Mouse (Mus musculus) cerebellum, postnatal 25 days (tissue): ENCODE data around the gene Gm11037.
A peak's percentile ranks its signal among the peaks of the same experiment; 100 is the strongest.

Experiments used
- DNase-seq, 2 experiments: peaks; one replicate each; pipeline ENCODE4 v3.0.0; 2021; ENCODE audit warnings: mixed read lengths in 2 of 2

Gm11037 gene

GRCm38 (mm10) chr2:131154036-131154435 is 20.7 kb downstream of the Gm11037 start:
- no peak for DNase-seq

DNA sequence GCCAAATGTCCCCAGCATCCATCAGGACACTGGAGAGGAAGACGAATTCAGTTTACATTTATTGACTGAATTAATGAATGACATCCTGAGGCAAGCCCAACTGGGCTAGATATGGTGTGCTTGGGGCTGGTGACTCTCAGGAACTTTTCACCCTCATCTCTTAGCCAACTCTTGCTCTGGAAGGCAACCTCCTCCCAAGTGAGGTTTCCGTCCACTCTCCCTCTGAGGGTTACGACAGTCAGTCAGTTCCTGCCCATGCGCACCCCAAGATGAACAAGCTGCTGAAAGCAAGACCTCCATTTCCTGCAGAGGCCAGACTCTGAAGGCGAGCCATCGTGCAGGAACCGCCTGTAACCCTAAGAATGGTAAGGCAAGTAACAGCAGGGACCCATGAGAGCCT is 23.7 kb downstream of the Gm11037 start:
- no peak for DNase-seq

DNA sequence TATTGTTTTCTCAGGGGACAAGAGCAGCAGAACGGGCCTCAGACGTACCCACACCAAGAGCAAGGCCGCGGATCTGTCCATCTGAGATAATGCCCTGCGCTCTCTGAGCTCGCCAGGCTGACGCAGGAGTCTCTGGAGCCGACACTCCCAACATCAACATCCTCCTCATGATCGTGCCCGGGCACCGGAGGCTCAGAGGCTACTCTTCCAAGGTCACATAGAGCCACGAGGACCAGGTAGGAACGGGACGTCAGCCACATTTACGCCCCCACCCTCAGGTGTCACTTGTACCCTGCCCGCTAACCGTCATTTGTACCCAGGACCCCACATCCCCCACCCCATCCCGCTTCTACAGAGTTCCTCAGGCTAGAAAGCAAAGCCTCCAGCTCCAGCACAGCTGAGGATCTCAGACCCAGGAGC is 26.2 kb downstream of the Gm11037 start:
- no peak for DNase-seq

DNA sequence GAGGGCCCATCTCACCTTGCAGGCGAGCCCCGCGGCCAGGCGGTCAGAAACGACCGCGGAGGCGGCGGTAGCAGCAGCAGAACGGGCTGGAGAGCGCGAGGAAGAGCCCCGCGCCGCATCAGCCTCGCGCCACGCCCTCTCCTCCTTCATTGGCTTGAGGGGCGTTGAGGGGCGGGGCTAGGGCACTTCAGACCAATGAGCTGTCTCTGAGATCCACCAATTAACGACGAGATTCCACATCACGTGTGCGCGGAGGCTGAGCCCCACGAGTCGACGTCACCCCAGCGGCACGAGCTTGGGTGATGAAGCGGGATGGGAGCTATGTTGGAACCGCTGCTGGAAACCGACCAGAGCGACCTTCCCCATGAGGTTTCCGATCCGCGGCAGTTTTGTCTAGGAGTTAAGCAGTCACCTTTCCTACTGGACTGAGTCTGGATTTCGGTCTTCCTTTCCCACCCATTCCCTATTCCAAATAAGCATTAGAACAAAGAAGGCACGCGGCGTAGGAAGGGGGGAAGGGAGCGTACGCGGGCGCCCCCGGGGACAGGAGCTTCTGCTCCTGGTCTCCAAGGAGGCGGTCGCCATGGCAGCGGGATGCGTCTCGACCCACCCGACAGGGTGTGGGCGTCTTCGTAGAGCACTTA is 26.8 kb downstream of the Gm11037 start, which contains the start of gene 1700037H04Rik:
Gene 1700037H04Rik (minus strand): TSS at position 144 of the 644 bp plus-strand sequence.
- peak; percentile 95 to 98 for DNase-seq

DNA sequence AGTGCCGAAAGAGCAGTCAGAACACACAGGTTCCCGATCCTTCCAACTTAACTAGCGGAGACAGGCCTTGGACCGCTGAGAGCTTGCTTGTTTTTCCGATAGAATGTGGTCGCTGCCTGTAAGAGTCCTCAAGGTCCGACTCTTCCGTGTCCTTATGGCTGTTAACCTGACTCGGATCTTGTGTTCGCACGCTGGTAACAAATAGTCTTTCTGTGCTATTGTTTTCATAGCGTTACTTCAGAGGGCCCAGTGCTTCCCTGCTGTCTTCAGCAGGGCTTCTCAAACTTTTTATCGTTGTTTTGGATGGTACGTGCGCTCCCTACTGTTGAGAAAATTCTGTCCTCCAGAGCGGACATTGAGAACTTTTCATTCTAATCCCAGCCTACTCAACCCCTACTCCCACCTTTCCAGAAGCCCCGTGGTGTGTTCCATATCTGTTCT is 27.4 kb downstream of the Gm11037 start:
- DNase-seq, result no peak

GRCm38 (mm10) chr2:131163924-131164323 is 30.6 kb downstream of the Gm11037 start:
- DNase-seq, result no peak

DNA sequence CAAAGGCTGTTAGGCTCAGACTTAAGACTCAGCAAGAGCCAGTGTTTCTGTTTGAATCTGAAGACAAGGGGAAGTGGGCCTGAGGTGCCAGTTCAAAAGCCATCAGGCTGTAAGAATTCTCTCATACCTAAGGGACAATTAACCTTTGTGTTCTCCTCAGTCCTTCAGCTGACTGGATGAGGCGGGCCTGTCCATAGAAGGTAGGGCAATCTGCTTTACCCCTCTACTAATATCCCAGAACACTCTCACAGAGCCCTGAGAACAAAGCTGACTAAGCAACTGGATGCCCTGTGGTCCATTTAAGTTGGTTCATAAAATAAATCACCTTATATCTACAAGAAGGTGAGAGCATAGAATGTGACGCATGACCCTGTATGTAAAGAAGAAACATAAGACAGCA is 32.9 kb downstream of the Gm11037 start:
- no peak for DNase-seq

GRCm38 (mm10) chr2:131167984-131168383 is 34.7 kb downstream of the Gm11037 start:
- no peak for DNase-seq

DNA sequence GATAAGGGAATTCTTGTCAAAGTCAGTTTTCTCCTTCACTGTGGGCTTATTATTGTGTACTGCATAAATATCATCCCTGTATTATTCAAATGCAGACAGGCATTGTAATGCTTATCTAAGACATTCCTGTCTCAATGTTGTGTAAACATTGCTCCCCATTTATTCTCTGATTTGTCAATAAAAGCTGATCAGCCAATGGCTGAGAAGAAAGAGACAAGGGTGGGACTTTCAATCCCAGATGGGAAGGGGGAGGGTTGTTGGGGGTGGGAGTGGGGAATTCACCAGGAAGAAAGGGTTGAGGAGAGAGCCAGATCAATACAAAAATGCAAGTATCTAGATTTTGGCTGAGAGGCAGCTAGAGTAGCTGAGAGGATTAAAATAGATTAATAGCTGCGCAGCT is 35.6 kb downstream of the Gm11037 start:
- DNase-seq, result no peak

GRCm38 (mm10) chr2:131170936-131171335 is 37.6 kb downstream of the Gm11037 start:
- no peak for DNase-seq

DNA sequence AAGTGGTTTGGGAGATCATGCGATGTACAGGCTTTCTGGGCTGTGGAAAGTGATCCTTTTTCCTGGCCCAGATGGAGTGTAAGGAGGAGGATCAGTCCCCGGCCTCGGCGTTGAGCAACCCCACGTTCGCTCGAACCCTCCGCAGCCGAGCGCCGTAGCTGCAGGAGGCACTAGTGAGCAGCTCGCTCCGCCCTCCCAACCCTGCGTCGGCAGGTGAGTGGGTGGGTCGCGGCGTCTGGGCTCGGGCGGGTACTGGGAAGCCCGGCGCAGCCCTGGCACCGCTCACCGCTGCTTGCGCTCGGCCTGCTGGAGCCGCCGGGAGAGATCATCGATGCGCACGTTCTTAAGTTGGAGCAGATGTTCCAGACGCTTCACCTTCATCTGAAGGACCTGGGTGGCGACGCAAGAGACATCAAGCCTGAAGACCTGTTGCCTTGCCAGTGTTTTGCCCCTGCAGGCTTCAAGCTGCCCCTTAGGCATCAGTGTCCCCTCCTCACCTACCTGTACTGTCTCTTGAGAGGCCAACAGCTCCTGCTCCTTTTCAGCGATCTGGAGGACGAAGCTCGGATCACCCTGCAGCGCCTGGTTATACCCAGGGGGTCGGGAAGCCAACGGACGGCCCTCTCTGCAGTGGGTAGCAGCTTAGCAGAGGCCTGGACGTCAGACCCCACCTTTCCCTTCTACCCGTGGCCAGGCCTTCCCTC is 38.3 kb downstream of the Gm11037 start:
- DNase-seq, result peak; percentile 64 to 77

GRCm38 (mm10) chr2:131172322-131172721 is 39.0 kb downstream of the Gm11037 start:
- DNase-seq, result no peak

DNA sequence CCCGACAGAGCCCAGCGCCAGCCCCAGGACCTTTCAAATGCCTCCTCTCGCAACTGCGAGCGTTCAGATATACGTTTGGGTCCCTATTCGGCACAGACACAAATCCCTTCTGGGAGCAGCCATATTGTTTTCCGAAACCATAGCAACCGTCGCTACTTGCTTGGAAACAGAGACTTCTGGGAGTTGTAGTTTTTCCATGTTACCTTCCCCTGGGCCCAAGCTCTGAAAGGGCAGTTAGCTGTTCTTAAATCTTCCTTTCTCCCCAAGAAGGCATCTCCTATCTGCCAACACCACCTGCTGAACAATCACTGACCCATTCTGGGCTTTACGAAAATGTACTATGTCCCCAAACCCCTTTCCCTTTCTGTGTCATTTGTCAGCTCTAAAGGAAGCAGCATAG is 41.4 kb downstream of the Gm11037 start:
- DNase-seq, result peak; percentile 61 to 67

DNA sequence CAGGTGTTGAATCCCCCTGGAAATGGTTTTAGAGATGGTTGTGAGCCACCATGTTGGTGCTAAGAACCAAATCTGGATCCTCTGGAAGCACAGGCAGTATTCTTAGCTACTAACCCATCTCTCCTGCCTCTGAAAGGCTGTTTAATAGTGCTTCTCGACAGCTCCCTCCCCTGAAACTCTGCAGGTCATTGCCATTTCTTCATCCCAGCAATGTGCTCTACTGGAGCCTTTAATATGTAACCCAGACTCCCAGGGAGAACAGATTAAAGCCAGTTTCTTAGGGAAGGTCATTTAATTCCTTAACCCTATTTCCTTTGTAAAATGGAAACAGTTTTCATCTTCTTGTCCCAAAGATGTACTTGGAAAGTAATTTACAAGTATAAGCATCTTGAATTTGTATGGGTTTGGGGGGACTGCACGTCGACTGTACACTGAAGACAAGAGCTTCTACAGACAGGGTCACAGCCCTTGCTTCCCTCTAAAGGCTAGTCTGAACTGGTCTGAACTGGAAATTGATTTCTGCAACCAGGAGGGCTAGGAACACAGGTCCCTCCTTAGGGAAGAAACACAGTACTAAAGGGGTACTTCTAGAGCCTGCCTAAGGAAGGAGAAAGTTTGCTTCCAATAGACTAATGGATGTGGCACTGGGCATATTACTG is 42.1 kb downstream of the Gm11037 start:
- DNase-seq, result no peak

- no peak for DNase-seq
Measured at GRCm38 (mm10) chr2:131175945-131176309, 42.6 kb downstream of the Gm11037 start.

DNA sequence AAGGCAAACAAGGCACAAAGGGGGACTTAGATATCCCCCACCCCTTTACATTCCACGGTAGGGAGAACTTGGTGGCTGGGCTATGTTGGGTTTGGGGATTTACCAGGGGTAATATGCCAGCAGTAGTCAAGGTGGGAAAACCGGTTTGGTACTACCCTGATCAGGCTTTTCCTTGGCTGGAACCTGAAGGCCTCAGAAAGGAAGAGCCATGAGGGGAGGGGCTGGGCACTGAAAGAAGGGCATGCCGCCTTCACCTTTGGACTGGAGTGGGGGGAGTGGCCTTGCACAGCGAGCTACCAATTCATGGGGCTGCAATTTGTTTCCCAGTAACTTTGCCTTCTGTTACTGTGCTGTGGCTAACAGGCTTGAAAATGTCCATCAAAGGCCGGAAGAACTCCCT is 43.2 kb downstream of the Gm11037 start:
- DNase-seq, result no peak

- peak in 1 of 2 experiments; percentile 24 for DNase-seq
Measured at GRCm38 (mm10) chr2:131177932-131178331, 44.6 kb downstream of the Gm11037 start.

GRCm38 (mm10) chr2:131178828-131179245 is 45.5 kb downstream of the Gm11037 start:
- peak in 1 of 2 experiments; percentile 46 for DNase-seq

DNA sequence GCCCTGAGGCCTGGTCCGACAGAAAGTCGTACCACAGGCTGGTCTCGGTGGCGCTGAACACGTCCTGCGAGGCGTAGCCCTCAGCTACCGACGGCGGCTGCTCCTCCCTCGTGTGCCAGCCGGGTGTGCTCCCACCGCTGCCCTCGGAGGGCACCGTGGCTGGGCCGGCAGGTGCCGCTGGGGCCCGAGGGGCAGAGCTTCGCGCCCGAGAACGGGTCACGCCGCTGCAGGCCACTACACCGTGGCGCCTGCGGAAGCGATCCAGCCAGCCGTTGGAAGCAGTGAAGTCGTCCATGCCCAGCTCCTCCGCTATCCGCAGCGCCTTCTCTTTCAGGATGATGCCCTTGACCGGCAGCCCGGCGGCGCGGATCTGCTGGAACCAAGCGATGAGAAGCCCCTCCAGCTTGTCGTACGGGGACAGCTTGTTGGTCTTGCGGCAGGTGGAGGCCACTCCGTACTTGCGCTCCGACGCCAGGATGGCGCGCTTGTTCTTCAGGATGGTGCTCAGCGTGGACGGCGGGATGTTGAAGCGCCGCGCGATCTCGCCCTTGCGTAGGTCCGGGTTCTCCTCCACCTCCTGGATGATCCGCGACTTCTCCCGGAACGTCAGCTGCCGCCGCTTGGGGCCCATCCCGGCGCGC is 46.1 kb downstream of the Gm11037 start:
- peak; percentile 76 to 78 for DNase-seq

DNA sequence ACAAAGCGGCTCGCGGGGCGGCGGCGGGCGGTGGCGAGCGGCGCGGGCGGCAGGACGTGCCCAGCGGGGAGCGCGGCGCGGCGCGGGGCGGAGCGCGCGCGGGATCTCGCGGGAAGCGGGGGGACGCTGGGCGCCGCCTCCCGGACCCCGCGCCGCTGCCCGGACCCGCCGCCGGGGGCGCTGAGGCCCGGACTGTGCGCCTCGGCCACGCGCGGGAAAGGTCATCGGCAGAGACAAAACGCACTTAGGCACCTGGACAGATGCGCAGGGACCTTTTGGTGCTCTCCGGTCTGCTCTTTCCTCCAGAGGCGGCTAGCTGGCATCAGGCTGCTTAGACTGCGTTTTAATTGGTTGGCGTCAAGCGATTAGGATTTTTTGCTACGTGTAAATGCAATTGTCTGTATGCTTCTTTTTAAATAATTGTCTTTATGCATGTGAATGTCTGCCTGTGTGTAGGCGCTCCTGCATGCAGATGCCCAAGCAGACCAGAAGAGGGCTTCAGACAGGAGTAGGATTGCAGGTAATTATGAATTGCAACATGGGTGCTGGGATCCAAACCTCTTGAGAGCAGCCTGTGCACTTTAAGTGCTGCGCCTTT is 46.8 kb downstream of the Gm11037 start, which contains the start of gene Cenpb:
Gene Cenpb (minus strand): TSS at position 78 of the 598 bp plus-strand sequence.
- peak; percentile 91 to 95 for DNase-seq
